Mouse (Mus musculus) spleen, adult 12 weeks (tissue): ENCODE measurements around the gene Ccdc3.
"Not testable (repeated sequence)": the region's sequence is repeated elsewhere in the genome, so short reads cannot be mapped to it uniquely, and the experiment has no call there.

ENCODE experiments used
- DNase-seq: peaks from one replicate; pipeline ENCODE4 v3.0.0; 2022; ENCODE audit warnings: low spot score

Ccdc3 gene

DNA sequence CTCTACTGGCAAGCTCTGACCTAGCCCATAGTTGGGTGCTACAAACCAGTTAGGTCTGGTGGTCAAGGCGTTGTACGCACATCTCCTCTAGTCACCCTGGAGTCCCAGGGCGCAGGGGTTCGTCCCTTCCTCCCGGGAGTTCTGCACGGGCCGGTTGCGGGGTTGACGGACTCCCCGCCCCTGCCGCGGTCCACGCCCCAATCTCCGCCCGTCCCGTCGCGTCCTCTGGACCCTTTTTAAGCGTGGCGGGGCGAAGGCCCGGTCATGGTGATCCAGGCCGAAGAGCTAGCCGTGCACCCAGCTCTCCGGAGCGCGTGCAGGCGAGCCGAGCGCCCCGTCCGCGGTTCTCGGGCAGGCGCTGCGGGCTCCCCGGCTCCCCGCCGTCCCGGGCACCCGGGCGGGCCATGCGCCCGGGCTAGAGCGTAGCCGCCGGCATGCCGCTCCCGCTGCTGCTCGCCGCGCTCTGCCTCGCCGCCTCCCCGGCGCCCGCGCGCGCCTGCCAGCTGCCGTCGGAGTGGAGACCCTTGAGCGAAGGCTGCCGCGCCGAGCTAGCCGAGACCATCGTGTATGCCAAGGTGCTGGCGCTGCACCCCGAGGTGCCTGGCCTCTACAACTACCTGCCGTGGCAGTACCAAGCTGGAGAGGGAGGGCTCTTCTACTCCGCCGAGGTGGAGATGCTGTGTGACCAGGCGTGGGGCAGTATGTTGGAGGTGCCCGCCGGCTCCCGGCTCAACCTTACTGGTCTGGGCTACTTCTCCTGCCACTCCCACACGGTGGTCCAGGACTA, at the start of gene Ccdc3:
Gene Ccdc3, plus strand, starts transcription at position 277 of the 787 bp plus-strand sequence.
- DNase-seq = no peak

DNA sequence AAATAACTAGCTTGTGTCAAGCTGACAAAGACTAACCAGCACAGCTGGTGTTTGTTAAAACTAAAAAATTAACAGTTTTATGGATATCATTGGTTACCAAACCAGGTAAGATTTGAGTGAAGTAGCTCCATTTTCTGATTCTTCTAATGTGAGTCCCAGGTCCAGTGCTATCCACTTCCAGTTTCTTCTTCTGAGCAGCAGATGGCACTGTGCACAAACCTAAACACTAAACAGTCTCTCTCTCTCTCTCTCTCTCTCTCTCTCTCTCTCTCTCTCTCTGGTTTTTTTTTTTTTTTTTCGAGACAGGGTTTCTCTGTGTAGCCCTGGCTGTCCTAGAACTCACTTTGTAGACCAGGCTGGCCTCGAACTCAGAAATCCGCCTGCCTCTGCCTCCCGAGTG, 47.2 kb upstream of the Ccdc3 start:
- not testable (repeated sequence) for DNase-seq

DNA sequence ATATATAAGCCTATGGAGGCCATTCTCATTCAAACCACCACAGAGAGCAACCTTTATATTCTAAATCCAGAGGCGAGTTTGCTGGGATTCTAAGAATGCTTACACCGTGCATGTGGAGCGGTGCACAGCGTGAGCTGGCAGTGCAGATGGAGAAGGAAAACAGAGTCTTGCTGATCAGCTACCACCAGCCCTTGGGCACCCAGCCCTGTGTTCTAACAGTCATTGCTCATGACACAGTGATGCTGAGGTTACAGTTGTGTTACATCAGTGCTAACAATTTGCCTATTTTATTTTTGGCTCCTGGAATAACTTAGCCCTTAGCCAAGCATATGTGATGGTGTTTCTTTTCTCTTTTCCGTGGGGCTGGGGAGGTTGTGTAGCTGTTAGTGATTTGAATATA, 42.7 kb upstream of the Ccdc3 start:
- no peak for DNase-seq

DNA sequence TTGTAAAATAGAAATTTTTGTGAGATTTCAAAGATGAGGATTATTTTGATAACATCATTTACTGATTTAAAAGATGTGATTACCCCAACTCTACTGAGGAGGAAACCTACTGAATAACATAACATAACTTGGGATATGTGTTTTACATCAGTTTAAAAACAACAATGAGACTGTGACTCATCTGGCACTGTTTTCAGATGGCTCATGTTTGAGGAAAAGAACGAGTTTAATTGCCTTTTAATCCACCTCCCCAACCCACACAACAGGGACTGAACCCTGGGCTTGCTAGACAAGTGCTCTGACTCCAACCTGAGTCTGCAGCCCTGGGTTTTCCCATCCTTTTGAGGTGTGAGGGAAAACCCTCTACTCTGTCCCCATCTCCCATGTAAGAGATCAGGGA, 42.3 kb upstream of the Ccdc3 start:
- DNase-seq = no peak

DNA sequence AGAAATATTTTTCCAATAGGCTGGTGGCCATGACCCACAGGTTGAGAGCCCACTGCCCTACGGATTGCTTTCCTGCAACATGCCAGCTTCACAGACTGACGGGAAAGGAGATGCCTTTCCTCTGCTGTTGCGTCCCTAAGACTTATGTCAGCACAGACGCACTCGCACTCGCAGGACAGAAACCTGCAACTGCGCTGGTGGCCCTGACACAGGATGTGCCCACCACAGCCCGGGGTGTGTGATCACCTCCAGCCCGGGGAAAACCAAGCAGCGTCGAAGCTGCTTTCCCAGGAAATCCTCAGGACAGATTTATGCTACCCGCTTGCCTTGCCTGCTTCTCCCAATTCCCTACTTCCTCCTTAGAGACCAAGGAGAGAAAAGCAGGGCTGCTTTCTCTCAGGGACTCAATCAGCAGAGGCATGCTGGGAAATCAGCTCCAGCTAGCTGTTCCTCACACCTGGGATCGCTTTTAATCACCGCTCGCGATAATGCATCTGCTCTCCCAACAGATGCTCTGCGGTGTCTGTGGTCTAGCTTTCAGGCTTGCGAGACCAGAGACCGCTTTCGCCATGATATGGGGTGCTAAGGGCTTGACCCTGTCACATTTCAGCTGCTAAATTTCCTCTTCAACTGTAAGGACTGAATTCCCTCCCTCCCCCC, 39.7 kb upstream of the Ccdc3 start:
- no peak for DNase-seq

DNA sequence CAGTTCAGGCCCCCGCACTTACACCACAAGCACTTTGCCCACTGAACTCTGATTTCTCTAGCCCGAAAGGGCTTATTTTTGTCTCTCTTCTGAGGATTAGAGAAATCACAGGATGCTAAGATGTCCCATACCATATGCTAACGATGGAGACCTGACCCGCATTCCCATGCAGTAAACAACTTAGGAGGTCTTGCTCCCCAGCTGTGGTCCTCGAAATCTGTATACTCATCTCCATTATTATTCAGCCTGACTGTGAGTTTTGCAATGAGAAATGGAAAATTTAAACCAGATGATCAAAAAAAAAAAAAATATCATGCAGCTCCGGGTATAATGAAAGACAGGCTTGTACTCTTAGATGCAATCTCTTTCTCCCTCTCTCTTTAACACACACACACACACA, 38.4 kb upstream of the Ccdc3 start:
- no peak for DNase-seq

DNA sequence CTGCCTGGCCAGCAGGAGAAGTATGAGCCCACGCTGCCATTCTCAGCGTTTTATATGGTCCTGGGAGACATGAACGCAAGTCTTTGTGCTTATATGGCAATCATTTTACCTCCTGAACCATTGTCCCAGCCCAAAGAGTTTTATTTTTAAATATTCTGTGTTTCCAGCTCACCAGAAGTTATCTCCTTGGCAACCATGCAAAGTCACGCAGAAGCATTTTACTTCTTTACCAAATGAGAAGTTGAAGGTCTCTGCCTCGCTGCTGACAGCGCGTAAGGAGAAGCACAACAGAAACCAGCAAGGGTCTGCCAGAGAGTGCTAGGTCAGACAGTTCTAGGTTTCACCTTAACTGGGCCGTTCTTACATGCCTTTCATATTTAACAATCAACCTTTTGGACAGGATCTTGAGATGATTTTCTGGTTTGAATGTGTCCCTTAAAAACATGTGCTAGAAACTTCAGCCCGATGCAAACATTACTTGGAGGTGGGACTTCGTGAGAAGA, 35.8 kb upstream of the Ccdc3 start:
- no peak for DNase-seq

DNA sequence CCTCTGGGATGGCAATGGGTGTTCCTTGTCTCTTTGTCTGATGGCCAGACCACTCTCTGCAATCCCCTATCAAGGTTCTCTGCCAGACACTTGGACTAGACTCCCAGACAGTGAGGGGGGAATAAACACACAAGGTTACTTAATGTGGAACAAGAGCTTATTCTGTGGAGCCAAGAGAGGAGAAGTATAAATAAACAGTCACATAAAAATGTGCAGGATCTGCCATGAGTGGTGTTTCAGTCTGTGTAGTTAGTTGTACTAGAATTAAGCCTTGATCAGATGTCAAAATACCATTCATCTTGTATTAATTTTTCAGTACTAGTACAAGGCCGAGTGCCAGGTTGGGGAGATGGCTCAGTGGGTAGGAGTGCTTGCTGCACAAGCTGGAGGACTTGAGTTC, 34.7 kb upstream of the Ccdc3 start:
- no peak for DNase-seq

DNA sequence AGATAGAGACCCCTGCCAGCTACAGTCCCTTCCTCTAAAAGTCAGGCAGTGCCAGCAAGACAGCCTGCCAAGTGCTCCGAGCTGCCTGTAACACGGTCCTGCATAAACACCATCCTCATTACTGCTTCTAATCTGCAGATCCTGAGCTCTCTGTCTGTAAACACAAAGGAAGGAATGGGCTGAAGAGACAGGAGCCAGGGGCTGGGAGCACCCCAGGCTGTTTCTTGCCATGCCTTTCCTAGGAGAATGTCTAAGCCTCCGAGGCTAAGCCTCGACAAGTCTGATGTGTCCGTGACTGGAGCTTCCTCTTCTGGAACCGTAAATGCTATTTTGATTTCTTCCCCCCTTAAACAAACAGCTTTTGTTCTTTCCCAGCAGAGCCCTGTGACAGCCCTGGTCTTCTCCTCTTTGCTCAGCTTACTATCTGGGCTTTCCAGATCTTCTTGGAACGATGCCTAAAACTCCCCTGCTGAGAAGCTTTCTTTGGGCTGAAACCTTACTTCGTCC, 24.7 kb upstream of the Ccdc3 start:
- DNase-seq = no peak

DNA sequence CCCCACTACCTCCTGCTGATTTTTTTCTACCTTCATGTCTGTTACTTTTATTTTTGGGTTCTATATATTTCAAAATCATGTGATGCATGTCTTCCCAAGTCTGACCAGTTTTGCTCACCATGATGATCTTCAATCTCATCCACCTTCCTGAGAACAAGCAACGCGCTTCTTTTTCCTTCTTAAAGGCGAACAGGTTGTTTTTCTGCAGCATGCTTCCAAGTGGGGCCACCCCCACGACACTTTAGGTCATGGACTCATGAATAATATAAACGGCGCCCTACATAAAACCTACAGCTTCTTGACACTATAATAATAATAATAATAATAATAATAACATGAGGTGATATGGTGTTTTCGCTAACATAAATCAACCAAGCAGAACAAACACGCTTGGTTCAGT, 23.2 kb upstream of the Ccdc3 start:
- DNase-seq = no peak

DNA sequence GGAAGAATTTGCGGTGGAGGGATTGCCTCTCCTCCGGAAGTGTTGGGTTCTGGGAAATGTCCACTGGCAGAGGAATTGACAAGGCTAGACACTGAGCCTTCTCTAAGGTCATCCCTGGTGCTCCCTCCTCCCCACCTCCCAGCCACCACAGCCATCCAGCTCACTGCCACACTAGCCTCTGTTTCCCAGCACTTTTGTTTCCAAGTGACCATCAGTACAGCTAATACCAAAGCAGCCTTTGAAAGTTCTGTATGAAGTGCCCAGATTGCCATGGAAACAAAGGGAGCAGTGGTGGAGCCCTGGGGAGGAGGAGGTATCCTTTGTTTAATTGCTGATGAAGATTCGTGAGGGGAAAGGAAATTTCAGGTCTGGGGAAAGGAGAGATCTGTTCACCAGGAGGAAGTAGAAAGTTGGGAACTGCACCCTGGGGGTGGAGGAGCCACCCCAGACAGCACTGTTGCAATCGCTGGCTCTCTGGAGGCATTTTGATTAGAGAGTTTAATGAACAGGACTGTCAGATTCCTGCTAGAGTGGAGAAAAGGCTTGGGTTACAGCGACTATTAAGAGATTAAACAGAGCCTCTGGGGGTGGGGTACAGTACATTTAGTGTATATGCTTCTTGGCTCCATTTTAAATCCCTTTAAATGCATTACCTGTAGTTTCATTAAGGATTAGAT, 20.6 kb upstream of the Ccdc3 start:
- no peak for DNase-seq

DNA sequence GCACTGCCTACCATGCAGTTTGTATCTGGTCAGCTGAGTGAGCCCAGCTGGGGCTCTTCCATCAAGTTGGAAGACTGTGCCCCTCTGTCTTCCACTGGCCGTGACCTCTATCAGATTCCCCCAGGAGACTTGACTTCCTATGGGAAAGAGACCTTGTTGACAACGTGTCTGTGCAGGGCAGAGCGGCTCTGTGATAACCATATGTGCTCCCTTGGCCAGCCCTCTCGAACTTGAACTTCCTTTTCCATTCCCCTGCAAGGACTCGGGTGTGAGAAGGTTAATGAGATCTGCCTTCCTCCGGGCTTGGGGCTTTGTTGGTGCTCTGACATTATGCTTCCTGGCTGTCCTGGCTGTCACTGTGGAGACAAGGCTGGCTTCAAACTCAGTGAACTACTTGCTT, 12.1 kb upstream of the Ccdc3 start:
- no peak for DNase-seq

DNA sequence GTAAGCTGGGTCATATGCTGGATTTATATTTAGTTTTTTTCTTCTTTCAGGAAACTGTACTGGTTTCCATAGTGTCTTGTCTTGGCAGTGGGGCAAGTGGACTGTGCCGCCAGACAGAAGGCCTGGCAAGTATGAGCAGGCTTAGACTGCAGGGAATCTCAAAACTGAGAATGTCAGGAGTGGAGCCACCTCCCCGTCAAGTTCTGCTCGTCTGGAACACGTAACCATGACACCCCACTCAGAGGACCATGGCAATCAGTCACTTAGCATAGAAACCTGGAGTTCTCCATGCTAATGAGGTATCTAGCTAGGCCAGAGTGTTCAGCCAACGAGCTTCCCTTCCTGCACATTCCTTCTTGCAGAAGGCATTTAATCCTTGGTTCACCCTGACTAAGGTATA, 10.2 kb upstream of the Ccdc3 start:
- DNase-seq = no peak

DNA sequence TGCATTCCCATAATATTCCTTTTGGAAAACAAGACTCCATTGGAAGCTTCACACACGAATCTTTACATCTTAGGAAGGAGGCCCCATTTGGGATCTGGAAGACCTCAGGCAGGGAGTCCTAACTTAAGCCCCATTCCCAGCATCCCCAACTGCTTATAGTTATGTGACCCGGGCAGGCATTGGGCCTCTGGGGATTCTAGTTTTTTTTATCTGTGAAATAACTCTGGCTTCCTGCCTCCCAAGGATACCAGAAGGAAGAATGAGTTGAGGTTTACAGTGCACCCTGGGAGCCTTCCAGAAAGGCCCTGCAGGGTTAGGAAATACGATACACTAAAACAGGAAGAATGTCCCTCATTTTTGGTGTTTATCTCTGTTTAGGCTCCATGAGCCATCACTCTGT, 8.5 kb upstream of the Ccdc3 start:
- DNase-seq = no peak

DNA sequence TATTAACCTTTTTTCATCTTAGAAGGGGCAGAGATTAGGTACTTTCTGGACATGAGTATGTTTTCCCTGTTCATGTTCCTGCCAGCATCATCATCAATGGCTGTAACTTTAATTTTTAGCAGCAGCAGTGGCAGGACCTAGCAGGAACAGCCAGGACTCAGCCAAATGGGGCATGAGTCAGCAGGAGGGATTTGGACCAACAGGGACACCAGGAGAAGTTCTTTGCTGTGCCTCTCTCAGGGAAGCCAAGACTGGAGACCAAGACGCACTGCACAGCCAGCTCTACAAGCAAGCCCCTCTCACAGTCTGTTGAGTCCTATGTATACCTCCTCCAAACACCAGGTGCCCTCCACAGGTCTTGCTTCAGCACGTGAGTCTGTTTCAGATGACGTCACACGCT, 5.5 kb upstream of the Ccdc3 start:
- no peak for DNase-seq

DNA sequence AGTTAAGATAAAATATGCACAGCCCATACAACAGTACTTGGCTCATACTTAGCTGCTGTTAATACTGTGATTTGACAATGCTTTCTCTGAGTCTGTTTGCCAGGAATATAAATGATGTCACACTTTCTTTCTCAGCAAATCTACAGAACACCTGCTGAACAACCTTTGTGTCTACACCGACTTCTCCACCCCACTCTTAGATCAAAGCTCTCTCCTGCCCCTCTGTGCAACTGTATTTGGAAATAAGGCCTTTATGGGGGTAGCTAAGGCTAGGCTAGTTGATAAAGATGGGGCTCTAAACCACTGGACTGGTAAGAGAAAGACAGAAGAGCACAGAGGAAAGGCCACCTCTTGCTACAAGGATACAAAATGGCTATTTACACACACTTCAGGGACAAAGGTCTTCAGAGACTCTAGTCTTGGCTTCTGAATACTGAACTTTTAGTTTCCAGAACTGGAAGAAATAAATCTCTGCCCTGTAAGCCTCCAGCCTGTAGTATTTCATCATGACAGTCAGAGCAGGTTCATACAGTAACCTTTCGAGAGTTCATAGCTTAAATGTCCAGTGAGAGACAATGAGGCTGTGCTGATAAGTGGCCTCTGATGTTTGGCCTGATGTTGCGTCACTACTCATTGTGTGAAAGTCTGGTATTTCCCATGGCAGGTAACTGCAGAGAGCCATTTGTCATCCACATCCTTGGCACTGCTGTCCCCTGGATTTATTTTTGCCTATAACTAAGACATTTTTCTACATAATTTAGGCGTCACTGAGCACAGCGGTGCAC, 2.4 kb upstream of the Ccdc3 start:
- DNase-seq = no peak

DNA sequence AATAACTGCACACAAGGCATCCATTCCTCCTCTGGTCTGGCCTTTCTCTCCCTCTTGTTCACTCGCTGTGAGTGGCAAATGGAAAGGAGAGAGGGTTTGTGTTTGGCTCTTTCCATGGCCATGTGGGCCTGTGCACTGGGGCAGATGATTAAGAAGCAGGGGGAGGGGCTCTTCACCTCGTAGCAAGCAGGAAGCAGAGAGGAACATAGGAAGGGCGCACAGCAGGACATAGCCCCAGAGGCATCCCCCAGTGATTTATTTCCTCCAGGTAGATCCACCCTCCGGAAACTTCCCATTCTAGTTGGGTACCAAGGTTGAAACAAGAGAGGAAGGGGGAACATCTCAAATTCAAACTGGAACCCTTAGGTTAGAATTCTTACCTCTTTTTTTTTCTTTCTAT, 2.4 kb downstream of the Ccdc3 start:
- DNase-seq = no peak

DNA sequence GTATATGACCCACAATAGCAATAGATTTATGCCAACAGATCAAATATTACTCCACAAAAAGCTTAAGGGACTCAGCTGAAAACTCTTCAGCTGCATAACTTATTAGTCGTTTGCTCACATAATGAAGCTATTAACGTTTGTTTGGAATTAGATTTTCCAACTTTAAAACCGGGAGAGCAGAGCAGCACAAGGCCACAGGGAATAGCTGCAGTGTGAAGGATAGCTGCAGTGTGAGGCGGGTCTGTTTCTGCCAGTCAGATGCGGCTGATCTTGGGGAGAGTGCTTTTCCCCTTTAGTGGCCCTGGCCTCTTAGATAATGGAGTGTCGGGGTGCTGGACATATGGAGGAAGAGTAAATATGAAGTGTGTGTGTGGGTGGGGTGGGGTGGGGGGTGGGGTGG, 6.9 kb downstream of the Ccdc3 start:
- no peak for DNase-seq

DNA sequence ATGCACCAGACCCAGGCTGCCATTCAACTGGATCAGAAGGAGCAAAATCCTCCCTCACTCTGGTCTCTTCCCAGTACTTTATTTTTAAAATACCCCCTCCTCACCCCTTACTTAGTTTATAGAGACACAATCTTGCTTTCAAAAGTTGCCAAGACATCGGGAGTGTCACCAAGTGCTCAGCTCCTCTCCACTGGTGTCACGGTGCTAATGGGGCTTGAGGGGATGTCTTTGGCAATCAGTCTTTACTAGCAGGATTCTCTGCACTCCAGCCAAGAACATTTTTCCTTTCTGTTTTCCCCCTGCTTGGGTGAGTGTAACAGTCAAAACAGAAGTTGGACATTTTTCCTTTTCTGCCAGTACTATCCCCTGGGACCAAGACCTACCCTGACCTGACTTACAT, 10.3 kb downstream of the Ccdc3 start:
- no peak for DNase-seq

DNA sequence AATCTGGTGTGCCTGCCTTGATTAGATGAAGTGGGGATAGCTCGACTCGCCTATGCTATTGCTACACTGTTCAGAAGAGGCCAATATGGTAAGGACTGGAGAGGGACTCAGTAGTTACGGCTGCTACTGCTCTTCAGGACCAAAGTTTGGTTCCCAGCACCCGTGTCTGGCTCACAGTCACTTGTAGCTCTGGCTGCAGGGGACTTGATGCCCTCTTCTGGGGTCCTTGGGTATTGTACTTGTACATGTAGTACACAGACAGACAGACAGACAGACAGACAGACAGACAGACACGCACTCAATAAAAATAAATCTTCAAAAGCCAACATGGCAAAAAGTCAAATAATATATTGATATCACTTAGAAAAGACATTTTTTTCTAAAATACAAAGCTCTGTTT, 17.1 kb downstream of the Ccdc3 start:
- no peak for DNase-seq

DNA sequence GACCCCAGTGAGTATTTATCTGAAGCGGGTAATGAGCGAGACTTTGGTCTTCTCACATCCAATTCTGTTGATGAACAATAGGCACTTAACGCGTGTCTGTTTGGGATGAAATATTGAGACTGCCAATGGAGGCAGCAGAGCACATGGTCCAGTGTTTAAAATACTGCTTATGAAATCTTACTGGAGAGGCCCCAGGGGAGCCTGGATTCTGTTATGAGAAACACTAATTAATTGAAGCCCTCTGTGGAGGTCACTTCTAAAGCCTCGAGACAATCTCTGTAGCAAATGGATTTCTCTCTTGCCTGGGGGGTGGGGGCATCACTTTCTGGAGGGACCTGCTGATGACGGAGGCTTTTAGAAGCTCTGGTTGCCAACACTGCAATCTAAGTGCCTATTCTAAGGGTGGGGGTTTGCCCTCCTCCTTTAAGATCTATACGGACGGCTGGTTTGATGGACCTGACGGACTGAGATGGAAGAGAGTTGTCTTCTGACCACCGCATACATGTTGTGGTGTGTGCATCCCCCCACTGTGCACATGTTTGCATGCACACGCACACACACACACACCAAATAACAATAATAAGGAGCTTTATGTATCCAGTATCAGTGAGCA, 22.8 kb downstream of the Ccdc3 start:
- DNase-seq = no peak
